Mouse (Mus musculus) heart, postnatal 0 days (tissue): ENCODE results near the gene Olfr684.

Experiments
- CTCF ChIP-seq: IDR thresholded peaks from 2 replicates; pipeline ENCODE4 v1.5.1; 2016; ENCODE audit warnings: antibody characterized with exemption, control low read depth, low read depth
- EP300 ChIP-seq: IDR thresholded peaks from 2 replicates; pipeline ENCODE4 v1.6.1; 2016; ENCODE audit warnings: antibody characterized with exemption, low read depth

DNA sequence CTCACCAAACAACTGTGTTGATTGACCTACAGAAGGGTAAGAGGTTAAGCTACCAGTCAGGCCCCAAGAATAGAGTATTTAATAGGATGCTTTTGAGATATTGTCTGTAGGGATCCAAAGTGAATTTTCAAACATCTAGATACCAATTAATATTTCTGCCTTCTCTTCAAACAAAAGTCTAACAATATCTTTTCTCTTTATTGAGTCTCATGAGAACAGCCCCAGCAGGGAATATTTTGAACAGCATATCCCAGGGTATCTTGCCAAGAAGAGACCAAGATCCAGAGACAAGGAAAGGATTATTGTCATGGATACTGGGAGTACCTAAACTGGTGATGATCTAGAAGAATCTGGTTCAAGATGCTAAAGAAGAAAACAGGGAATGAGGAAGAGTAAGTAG is 43.9 kb upstream of the Olfr684 start, which contains the start of gene Olfr686:
- TF ChIP-seq EP300 (no peak), CTCF (no peak)
